27 mouse cellular contexts compared by ENCODE assay signal in genomic region chr11:44027046-44027445, GRCm38 (mm10).
"Had no signal": no experiment of that assay in that cellular context is flagged by ENCODE, and none has a peak within 500 bp of the region (broad histone marks: within the 10 kb centered on the region; RNA-seq: fewer than 3 reads in every experiment).

No protein-coding gene starts in this region.

- H3K27ac ChIP-seq: embryonic facial prominence, embryonic 10.5 days; embryonic facial prominence, embryonic 12.5 days; embryonic facial prominence, embryonic 13.5 days; embryonic facial prominence, embryonic 15.5 days; forebrain, embryonic 10.5 days; forebrain, embryonic 12.5 days; forebrain, embryonic 13.5 days; forebrain, embryonic 15.5 days; gastrocnemius, adult 2 months had no signal

- H3K4me2 ChIP-seq: embryonic facial prominence, embryonic 12.5 days; embryonic facial prominence, embryonic 13.5 days; embryonic facial prominence, embryonic 15.5 days; forebrain, embryonic 12.5 days; forebrain, embryonic 13.5 days; forebrain, embryonic 15.5 days had no signal

- H3K36me3 ChIP-seq: embryonic facial prominence, embryonic 10.5 days; embryonic facial prominence, embryonic 12.5 days; embryonic facial prominence, embryonic 13.5 days; embryonic facial prominence, embryonic 15.5 days; forebrain, embryonic 10.5 days; forebrain, embryonic 12.5 days; forebrain, embryonic 15.5 days had no signal

- H3K9me3 ChIP-seq: embryonic facial prominence, embryonic 10.5 days; embryonic facial prominence, embryonic 12.5 days; embryonic facial prominence, embryonic 13.5 days; embryonic facial prominence, embryonic 15.5 days; forebrain, embryonic 10.5 days; forebrain, embryonic 12.5 days; forebrain, embryonic 13.5 days; forebrain, embryonic 15.5 days had no signal

- H3K4me1 ChIP-seq: embryonic facial prominence, embryonic 10.5 days; embryonic facial prominence, embryonic 15.5 days; forebrain, embryonic 10.5 days; forebrain, embryonic 12.5 days; forebrain, embryonic 13.5 days; forebrain, embryonic 15.5 days had no signal

- H3K27me3 ChIP-seq: embryonic facial prominence, embryonic 12.5 days; embryonic facial prominence, embryonic 13.5 days; embryonic facial prominence, embryonic 15.5 days; forebrain, embryonic 12.5 days; forebrain, embryonic 13.5 days; forebrain, embryonic 15.5 days had no signal

- H3K9ac ChIP-seq: embryonic facial prominence, embryonic 12.5 days; embryonic facial prominence, embryonic 13.5 days; embryonic facial prominence, embryonic 15.5 days; forebrain, embryonic 12.5 days; forebrain, embryonic 13.5 days; forebrain, embryonic 15.5 days; forebrain, postnatal 0 days had no signal

- DNase-seq: cerebellum, adult 18-20 months; cerebellum, adult 2 months; cerebellum, adult 8-10 months; cerebellum, adult 9-10 months; cerebellum, adult 9-11 months; cerebellum, postnatal 10 days; cerebellum, postnatal 14 days; cerebellum, postnatal 25 days; cerebellum, postnatal 36 days; embryo, embryonic 11 days; forebrain, postnatal 0 days; gastrocnemius, adult 2 months; gastrocnemius, postnatal 10 days; gastrocnemius, postnatal 14 days; gastrocnemius, postnatal 25 days; gastrocnemius, postnatal 36 days had no signal

- ATAC-seq: forebrain, embryonic 13.5 days; forebrain, embryonic 14.5 days; forebrain, embryonic 15.5 days; forebrain, embryonic 16.5 days; forebrain, postnatal 0 days had no signal

- H3K4me3 ChIP-seq: embryonic facial prominence, embryonic 10.5 days; embryonic facial prominence, embryonic 12.5 days; embryonic facial prominence, embryonic 13.5 days; embryonic facial prominence, embryonic 15.5 days; erythroblast, embryonic 14.5 days; forebrain, embryonic 10.5 days; forebrain, embryonic 12.5 days; forebrain, embryonic 13.5 days; forebrain, embryonic 15.5 days; gastrocnemius, adult 2 months had no signal
